Mouse (Mus musculus) retina, embryonic 14.5 days (tissue): ENCODE results near the gene Papola.

Source experiments
- DNase-seq: peaks from one replicate; pipeline ENCODE4 v3.0.0-alpha.2; 2015; ENCODE audit warnings: low spot score

The Papola gene

DNA sequence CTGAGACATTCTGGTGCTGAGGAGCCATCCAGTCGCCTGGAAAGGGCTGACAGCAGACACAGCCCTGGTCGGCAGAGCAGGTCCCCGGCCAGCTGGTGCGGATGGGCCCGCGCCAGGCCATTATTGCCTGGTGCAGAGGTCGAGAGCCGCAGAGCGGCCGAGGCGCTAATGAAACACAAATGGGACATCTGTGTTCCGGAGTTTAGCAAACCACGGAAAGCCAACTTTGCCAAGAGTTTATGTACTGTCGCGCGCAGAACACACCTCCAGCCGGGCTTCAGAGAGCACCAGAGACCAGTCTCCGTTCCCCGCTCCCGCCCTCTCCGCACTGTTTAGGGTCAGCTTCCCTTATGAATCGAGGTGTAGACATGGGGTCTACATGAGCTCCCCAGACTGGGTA, 78.1 kb downstream of the Papola start:
- no peak for DNase-seq

- no peak for DNase-seq
These were observed 78.9 kb downstream of the Papola start for GRCm38 (mm10) chr12:105863436-105863835.

DNA sequence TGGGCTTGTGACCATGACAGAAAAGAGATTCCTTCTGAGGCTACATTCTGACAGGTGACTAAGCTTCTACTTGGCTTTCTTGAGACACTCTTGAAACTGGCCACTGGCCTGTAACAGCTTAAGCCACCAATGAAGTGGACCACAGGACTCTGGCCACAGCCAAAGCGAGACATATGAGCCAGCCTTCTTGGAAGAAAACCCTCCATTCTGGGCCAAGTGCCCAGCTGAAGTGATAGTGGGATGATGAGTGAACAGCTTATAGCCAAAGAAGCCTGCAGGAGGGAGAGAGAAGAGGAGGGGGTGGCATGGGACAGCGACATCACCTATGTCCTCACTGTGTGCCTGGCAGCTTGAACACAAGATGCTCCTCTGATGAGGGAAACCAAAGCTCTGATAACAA, 83.2 kb downstream of the Papola start:
- DNase-seq, result no peak

DNA sequence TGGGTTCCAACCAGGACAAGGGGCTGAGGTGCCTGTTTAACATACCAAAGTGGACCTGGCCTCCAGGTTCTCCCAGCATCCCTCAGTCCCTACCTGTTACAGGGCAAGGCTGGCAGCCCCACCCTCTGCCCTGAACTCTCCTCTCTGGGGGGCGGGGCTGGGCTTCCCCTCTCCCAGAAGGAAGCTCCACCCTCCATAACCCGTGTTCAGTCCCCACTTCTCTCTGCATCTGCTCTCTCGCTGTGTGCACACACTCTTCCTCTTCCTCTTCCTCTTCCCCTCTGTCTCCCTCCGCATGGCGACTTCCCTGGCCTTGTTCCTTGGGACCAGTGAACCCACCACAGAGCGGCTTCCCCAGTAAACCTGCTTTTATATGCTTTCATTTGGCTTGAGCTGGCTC, 84.7 kb downstream of the Papola start:
- no peak for DNase-seq

GRCm38 (mm10) chr12:105869696-105870095, 85.2 kb downstream of the Papola start:
- no peak for DNase-seq

DNA sequence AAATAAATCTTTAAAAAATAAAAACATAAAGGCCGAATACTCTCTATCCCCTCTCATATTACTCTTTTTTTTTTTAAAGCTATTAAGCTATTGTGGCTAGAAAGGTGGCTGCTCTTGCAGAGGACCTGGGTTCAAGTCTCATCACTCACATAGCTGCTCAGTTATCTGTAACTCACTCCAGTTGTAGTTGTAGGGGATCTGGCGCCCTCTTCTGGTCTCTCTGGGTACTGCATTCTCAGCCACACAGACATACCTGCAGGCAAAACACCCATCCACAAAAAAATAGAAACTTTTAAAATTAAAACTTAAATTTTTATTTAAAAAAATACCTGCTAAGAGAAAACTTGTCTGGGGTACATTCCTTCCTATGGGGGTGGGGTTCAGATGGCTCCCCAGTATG, 88.8 kb downstream of the Papola start:
- DNase-seq, result no peak

- peak; percentile 70 for DNase-seq
These were observed 90.6 kb downstream of the Papola start for GRCm38 (mm10) chr12:105875112-105875511.

GRCm38 (mm10) chr12:105876521-105876920, 92.0 kb downstream of the Papola start:
- peak; percentile 27 for DNase-seq

DNA sequence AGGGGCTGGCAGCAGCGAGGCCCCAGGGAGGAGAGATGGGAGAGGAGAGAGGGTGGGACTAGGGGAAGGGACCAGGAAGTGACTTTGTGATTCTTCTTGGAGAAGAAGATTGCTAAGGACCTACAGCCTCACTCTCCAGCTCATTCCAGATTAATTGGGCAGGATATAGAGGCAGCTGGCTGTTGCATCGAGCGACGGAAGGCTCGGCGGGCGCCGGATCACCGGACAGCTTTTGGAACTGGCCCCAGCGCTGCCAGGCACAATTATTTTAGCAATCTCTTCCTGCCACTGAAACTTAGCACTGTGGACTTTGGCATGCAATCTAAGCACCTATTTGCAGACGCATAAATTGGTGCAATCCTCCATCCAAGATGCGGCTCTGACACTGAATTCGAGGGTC, 92.4 kb downstream of the Papola start:
- DNase-seq, result no peak

DNA sequence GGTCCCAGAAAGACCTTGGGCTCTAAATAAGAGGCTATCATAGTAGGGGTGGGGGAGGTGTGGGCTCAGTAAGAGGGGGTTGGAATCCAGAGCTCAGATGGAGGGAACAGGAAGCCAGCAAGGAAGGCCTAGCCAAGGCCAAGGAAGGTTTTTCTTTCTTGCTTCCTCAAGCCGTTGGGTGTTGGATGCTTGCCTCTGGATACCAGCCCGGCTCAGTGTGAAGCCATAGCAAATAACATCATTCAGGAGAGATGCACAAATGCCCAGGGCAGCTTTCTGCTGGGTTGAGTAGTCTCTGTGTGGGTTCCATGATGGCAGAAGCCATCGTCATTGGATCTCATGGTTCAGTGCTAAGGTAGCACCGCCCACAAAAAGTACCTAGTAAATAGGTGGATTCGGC, 94.3 kb downstream of the Papola start:
- DNase-seq, result no peak

DNA sequence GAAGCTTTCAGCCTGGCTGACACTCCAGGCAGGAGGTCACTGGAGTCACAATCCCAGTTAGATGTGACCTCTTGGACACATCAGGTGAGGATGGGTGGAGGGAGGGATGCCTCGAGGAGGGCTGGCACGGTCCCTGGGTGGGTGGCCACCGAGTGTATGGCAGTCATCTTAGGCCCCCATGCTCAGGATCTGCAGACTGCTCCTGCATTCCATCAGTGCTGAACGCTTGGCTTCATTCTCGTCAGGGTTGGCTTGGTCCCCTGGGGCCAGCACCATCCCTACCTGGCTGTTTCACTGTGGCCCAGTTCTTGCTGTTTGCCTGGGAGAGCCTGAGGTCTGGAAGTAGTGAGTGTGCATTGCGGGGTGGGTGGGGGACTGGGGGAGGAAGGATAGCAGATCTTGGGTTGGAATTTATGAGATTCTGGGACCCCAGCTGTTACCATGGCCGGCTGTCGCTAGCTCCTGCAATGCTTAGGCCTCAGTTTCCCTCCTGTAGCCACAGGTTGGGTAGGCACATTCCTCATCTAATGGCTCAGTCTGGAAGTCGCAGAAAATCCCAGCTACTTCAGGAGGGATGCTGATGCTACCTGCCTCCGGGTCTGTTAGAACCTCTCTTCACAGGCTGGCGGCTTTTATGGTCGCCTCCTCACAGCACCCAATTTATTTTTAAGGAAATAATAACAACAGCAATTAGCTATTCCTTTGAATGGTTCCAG, 99.5 kb downstream of the Papola start:
- no peak for DNase-seq

DNA sequence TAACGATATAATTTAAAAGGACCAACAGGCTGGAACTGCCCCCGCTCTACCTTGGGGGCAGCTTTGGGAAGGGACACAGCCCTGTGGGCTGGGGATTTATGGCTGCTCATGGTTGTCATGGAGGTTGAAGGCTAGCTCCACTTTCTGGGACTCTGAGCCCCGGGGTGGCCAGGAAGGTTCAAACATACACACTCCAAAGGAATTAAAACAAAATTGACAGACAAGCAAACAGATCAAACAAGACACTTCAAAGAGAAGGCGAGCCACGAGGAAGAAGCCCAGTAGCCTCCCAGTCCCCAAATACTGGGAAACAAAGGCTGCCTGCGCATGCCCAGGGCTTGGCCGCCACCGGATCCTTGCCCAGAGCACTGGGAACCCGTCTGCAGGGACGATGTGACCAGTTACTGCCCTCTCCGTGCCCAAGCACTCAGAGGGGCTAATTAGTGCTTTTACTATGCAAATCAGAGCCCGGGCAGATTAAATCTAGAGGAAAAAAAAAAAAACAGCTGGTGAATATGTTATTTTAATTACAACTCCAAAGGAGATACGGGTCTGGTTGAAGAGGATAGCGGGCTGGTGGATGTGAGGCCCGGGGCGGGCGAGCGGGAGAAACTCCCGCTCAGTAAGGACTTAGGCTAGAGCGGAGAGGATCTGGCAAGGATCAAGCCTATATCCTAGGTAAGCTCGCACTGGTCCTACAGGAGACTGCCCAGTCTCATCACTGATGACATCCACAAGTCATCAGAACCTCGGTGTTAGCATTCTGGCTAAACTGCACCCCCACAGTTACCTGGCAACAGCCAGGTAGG, 100.2 kb downstream of the Papola start:
- DNase-seq, result peak; percentile 29
